Mouse (Mus musculus): ENCODE results near the gene Chek2. TPM values are rescaled to one million over a fixed set of nuclear protein-coding genes. Genes with fewer than 3 reads are reported as not detected.
"Not testable (repeated sequence)": the region's sequence is repeated elsewhere in the genome, so short reads cannot be mapped to it uniquely, and the experiment has no call there.

Chek2 gene
- polyA plus RNA-seq, 1 experiment from 2014 or later: 8.0 TPM

DNA sequence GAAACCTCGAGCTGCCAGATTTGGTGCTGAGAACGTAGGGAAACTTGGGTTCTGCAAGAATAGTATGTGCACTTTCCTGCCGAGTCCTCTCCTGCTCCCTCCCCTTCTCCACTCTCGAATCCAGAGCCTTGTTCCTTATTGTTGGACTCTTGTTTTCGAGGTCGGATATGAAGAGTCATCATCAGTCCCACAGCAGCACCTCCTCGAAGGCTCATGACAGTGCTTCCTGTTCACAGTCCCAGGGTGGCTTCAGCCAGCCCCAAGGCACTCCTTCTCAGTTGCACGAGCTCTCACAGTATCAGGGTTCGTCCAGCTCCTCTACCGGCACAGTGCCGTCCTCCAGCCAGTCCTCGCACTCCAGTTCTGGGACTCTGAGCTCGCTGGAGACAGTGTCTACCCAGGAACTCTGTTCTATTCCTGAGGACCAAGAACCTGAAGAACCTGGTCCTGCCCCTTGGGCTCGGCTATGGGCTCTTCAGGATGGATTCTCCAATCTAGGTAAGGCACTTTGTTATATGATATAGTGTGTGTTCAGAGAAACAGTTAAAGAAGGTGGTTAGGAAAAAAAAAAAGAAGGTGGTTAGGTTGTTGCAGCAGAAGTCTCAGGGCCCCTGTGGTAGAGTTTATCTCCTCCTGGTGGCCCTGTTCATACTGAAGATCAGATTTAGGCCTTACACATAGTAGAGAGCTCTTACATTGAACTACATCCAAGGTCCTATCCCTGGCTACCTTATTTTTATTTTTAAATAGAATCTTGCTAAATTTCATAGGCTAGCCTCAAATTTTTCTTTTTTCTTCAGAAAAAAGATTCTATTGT lies 1.5 kb downstream of the Chek2 start:
- no peaks in the 10 kb centered on the region for H3K27me3 ChIP-seq
- 90% methylated on average over 14 of the region's 14 CpGs for WGBS
- H3K36me3 ChIP-seq: no peaks in the 10 kb centered on the region; the same call in 1 of the 2 replicates
- no peak overlapping the region for H3K9ac ChIP-seq
- H3K4me3 ChIP-seq: no peak overlapping the region
- peaks cover 15% of the 10 kb centered on the region for H3K4me1 ChIP-seq (replicated peaks)
- no peak overlapping the region for H3K4me2 ChIP-seq
- H3K9me3 ChIP-seq: no peaks in the 10 kb centered on the region
- no peak overlapping the region for H3K27ac ChIP-seq
- no peak for ATAC-seq (ENCODE audit: low FRiP score)

DNA sequence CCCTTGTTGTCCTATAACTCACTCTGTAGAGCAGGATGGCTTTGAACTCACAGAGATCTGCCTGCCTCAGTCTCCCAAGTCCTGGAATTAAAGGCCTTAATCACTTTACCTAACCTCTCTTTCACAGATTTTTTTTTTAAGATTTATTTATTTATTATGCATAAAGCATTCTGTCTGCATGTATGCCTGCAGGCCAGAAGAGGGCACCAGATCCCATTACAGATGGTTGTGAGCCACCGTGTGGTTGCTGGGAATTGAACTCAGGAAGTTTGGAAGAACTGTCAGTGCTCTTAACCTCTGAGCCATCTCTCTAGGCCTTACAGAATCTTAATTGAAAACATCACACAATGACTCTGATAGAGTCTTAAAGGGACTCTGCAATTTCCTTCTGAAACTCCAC lies 13.2 kb downstream of the Chek2 start:
- whole genome bisulfite sequencing: 91% methylated on average over 1 of the region's 1 CpGs
- no peaks in the 10 kb centered on the region for H3K4me1 ChIP-seq (replicated peaks)
- ATAC-seq (ENCODE audit: low FRiP score): no peak
- H3K27ac ChIP-seq: no peak overlapping the region
- no peaks in the 10 kb centered on the region for H3K27me3 ChIP-seq
- H3K9ac ChIP-seq: no peak overlapping the region
- no peak overlapping the region for H3K4me3 ChIP-seq
- H3K9me3 ChIP-seq: no peaks in the 10 kb centered on the region
- 0 out of 2 replicates have a peak, but pooled peaks cover 3% of the 10 kb centered on the region for H3K36me3 ChIP-seq
- H3K4me2 ChIP-seq: no peak overlapping the region

DNA sequence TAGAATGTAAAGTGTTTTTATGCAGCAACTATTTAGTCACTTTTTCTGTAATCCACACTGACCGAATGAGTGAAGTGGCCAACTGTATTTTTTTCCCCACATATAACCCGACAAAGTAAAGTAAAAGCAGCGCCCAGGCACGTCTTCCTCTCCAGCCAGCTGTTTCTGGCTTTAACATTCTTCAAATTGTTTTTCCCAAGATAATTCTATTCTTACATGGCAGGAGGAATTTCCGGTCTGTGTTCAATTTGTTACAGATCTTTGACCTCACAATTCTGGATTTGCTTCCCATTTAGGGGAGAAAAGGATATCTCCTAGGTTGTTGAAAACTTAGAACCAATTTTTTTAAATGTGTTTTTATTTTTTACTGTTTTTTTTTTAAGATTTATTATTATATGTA lies 17.3 kb downstream of the Chek2 start:
- H3K36me3 ChIP-seq: no peaks in the 10 kb centered on the region
- ATAC-seq (ENCODE audit: low FRiP score): no peak
- H3K27ac ChIP-seq: no peak overlapping the region
- H3K4me3 ChIP-seq: no peak overlapping the region
- no peaks in the 10 kb centered on the region for H3K9me3 ChIP-seq
- no peak overlapping the region for H3K4me2 ChIP-seq
- H3K27me3 ChIP-seq: no peaks in the 10 kb centered on the region
- 77% methylated on average over 5 of the region's 5 CpGs for WGBS
- H3K9ac ChIP-seq: no peak overlapping the region
- H3K4me1 ChIP-seq (replicated peaks): 0 out of 2 replicates have a peak, but pooled peaks cover 4% of the 10 kb centered on the region

DNA sequence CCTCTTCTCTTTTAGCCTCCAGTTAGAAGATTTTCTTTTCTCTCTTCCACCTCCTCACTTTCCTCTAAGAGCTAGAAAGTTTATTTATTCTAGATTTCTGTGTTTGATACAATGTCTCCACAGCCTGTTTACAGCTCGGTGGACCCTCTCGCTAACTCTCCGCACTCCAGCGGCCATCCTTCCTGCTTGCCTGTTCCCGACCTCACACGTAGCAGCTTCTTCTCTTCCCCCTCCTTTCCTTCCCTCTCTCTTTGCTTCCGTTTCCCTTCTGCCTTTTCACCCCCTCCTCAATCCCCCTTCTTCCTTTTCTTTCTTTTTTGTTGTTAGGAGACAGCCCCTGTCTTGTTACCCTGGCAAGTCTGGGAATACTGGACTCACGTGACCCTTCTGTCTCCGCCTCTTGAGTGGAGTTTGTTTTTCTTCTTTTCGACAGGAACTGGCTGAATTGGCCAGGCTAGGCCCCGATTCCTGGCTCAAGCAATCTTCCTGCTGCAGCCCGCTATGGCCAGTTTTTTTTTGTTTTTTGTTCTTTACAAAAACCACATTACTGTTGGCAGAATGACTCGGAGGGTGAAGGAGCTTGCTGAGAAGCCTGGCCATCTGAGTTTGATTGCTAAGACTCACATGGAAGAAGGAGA lies 19.4 kb downstream of the Chek2 start:
- 49% methylated on average over 13 of the region's 13 CpGs for WGBS
- Histone ChIP-seq H3K9me3 (no peaks in the 10 kb centered on the region), H3K4me1 (replicated peaks) (0 out of 2 replicates have a peak, but pooled peaks cover 4% of the 10 kb centered on the region), H3K27ac (peak overlapping the region; percentile 84), H3K9ac (no peak overlapping the region), H3K4me2 (peak overlapping the region; percentile 32), H3K36me3 (no peaks in the 10 kb centered on the region), H3K27me3 (no peaks in the 10 kb centered on the region), H3K4me3 (no peak overlapping the region)
- peak; percentile 43; the same call in 1 of the 2 replicates for ATAC-seq (ENCODE audit: low FRiP score)

DNA sequence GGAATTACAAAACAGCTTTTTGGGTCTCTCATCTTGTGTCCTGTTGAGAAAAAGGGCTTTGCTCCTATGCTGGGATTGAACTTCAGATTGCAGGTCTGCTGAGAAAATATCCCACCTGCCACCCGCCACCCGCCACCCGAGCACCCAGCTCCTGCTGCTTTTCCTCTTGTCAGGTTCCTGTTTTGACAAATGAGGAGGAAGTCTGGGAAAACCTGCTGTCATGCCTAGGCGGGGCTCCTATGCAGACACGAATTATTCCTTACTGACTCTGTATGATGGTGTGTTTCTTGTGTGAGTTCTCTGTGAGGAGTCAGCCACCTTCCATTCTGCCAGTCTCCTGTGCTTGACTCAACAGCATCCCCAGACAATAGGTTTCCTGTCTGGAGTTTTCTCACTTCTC lies 20.7 kb downstream of the Chek2 start:
- H3K27ac ChIP-seq: no peak overlapping the region
- H3K4me2 ChIP-seq: no peak overlapping the region
- 0 out of 2 replicates have a peak, but pooled peaks cover 4% of the 10 kb centered on the region for H3K4me1 ChIP-seq (replicated peaks)
- H3K27me3 ChIP-seq: no peaks in the 10 kb centered on the region
- H3K9ac ChIP-seq: no peak overlapping the region
- H3K36me3 ChIP-seq: no peaks in the 10 kb centered on the region
- H3K9me3 ChIP-seq: no peaks in the 10 kb centered on the region
- no peak for ATAC-seq (ENCODE audit: low FRiP score)
- 88% methylated on average over 5 of the region's 5 CpGs for WGBS
- H3K4me3 ChIP-seq: no peak overlapping the region

DNA sequence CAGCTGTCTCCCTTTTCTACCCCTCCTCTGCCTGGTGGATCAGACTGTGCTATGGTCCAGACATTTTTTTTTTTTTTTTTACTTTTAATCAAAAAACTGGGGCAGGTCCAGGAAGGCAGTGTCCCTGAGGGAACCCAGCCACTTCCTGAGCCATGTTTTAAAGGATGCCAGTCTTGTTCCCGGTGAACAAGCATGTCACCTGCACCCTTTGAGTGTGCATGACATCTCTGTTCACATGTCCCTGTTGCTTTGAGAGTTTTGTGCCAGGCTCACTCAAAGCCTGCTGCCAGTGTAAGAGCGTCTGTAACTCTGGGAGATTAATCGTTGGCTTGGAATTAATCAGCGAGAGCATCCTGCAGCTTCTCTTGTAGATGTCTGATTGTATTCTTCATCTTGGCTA lies 28.7 kb downstream of the Chek2 start:
- H3K4me3 ChIP-seq: no peak overlapping the region
- no peak overlapping the region for H3K9ac ChIP-seq
- no peak for ATAC-seq (ENCODE audit: low FRiP score)
- H3K27ac ChIP-seq: peak overlapping the region; percentile 76
- H3K27me3 ChIP-seq: no peaks in the 10 kb centered on the region
- H3K9me3 ChIP-seq: no peaks in the 10 kb centered on the region
- H3K36me3 ChIP-seq: no peaks in the 10 kb centered on the region
- no peak overlapping the region for H3K4me2 ChIP-seq
- WGBS: 54% methylated on average over 4 of the region's 4 CpGs
- peaks cover 29% of the 10 kb centered on the region for H3K4me1 ChIP-seq (replicated peaks)

DNA sequence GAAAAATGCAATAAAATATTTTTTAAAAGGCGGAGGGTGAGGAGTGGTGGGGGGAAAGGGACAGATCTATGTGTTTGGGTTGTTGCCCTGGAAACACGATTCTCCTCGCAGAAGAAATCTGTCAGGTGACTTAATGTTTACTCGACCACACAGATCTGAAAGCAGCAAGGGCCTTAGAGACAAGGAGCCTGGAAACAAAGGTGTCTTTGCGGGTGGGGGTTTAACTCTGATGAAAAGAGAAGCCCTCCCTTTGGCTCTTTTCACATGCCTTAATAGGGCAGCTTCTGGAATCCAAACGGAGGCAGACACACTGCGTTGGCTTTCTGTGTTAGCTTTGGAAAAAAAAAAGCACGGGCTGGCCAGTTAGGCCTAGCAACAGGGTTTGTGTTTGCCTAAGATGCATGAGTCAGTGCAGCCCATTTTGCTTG lies 29.5 kb downstream of the Chek2 start:
- Histone ChIP-seq H3K9ac (no peak overlapping the region), H3K4me1 (replicated peaks) (peaks cover 30% of the 10 kb centered on the region), H3K27ac (peak overlapping the region; percentile 76; the same call in 1 of the 2 replicates), H3K27me3 (no peaks in the 10 kb centered on the region), H3K4me2 (no peak overlapping the region), H3K36me3 (no peaks in the 10 kb centered on the region), H3K9me3 (no peaks in the 10 kb centered on the region), H3K4me3 (no peak overlapping the region)
- WGBS: 48% methylated on average over 8 of the region's 8 CpGs
- ATAC-seq (ENCODE audit: low FRiP score): 0 out of 2 replicates have a peak, but pooled peaks have one; percentile 36

DNA sequence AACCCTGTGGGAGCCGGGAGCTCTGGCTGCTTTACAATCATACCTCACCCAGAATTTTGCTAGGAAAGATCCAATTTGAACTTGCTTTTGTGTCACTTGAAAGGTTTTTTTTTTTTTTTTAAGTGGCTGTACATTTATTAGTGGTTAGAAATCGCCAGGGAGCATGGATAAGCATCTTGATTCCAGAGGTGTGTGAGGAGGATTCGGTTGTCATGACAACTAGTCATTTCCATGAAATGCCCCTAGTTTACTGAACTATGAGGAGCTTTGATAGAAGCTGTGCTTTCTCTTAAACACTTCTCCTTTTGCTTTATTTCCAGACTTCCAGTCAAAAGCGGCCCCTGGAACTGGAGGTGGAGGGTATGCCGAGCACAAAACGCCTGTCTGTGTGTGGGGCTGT lies 33.4 kb downstream of the Chek2 start:
- Histone ChIP-seq H3K4me1 (replicated peaks) (peaks cover 34% of the 10 kb centered on the region), H3K9ac (no peak overlapping the region), H3K9me3 (no peaks in the 10 kb centered on the region), H3K27me3 (no peaks in the 10 kb centered on the region), H3K4me2 (no peak overlapping the region), H3K27ac (peak overlapping the region; percentile 69), H3K4me3 (no peak overlapping the region), H3K36me3 (no peaks in the 10 kb centered on the region)
- 56% methylated on average over 6 of the region's 6 CpGs for WGBS
- ATAC-seq (ENCODE audit: low FRiP score): no peak

DNA sequence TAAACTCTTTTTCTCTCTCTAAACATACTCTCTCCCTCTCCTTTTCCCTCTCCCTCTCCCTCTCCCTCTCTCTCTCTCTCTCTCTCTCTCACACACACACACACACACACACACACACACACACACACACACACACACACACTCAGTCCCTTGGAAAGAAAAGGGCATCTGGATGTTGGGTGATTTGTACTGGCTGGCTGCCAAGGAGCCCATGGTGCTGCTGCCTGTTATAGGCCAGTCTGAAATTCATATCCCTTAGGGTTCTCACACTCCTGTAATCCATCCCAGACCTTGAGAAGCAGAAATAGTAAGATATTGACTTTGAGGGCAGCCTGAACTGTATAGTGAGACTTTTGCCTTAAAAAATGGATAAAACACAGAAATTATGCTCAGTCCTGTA lies 34.9 kb downstream of the Chek2 start:
- H3K4me3 ChIP-seq: no peak overlapping the region
- no peak for ATAC-seq (ENCODE audit: low FRiP score)
- no peak overlapping the region for H3K4me2 ChIP-seq
- H3K9me3 ChIP-seq: no peaks in the 10 kb centered on the region
- peaks cover 28% of the 10 kb centered on the region for H3K4me1 ChIP-seq (replicated peaks)
- H3K36me3 ChIP-seq: no peaks in the 10 kb centered on the region
- 0 out of 2 replicates have a peak overlapping the region, but pooled peaks have one; percentile 35 for H3K27ac ChIP-seq
- no peaks in the 10 kb centered on the region for H3K27me3 ChIP-seq
- peak overlapping the region; percentile 24; the same call in 1 of the 2 replicates for H3K9ac ChIP-seq

DNA sequence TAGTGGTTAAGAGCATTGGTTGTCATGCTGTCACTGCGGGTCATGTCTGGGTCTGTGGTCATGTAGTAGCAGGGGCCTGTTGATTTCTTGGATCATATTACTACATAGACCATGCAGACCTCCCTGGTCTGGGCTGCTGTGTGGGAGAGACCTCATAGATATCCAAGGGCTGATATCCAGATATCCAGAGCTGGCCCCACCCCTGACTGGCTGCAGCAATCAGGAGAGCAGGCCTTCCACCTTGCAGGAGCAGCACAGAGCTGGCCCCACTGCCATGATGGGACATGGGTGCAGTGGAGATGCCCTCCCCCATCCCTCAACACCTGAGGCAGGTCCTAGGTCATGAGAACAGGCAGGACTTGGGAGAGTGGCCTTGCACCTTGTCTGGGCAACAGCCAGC lies 35.5 kb downstream of the Chek2 start:
- Histone ChIP-seq H3K36me3 (no peaks in the 10 kb centered on the region), H3K9ac (no peak overlapping the region), H3K4me1 (replicated peaks) (peaks cover 31% of the 10 kb centered on the region), H3K4me2 (no peak overlapping the region), H3K9me3 (no peaks in the 10 kb centered on the region), H3K4me3 (no peak overlapping the region), H3K27ac (peak overlapping the region; percentile 35; the same call in 1 of the 2 replicates), H3K27me3 (no peaks in the 10 kb centered on the region)
- 84% methylated on average over 1 of the region's 1 CpGs for WGBS
- ATAC-seq (ENCODE audit: low FRiP score): no peak

DNA sequence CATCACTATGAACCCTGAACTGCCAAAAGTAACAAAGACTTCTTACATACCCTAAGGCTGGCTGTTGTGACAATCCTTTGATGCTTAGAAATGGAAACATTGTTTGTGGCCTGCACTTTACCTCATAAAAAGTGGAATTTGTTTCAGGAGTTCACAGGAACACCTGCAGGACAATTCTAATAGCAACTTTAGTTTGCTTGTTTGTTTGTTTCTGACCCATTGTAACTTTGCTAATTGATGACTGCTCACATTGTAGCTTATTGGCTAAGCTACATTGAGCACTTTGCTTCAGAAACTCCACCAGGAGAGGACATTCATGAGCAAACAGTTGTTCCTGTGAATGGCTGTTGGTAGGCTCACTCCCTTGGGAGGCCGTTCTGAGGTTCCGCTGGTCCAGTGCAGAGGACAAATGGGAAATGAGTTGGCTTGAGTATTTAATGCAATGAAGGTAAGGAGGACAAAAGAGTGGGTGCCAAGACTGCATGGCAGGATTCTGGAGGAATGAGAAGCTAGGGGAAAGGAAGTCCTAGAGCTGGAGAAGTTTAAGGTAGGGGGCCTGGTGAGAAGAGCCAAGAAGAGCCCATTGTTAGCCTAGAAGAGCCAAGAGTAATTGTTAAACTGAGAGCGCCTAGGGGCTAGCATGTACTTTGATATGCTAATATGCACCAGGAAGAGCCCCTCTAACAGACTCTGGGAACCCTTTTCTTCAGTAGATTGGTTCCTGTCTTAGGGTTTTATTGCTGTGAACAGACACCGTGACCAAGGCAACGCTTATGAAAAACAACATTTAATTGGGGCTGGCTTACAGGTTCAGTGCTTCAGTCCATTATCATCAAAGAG lies 38.1 kb downstream of the Chek2 start:
- no peak overlapping the region for H3K4me3 ChIP-seq
- H3K36me3 ChIP-seq: peaks cover 4% of the 10 kb centered on the region; the same call in 1 of the 2 replicates
- ATAC-seq (ENCODE audit: low FRiP score): no peak
- H3K27ac ChIP-seq: no peak overlapping the region
- no peaks in the 10 kb centered on the region for H3K9me3 ChIP-seq
- no peaks in the 10 kb centered on the region for H3K27me3 ChIP-seq
- peaks cover 30% of the 10 kb centered on the region for H3K4me1 ChIP-seq (replicated peaks)
- no peak overlapping the region for H3K9ac ChIP-seq
- 61% methylated on average over 5 of the region's 5 CpGs for WGBS
- no peak overlapping the region for H3K4me2 ChIP-seq

DNA sequence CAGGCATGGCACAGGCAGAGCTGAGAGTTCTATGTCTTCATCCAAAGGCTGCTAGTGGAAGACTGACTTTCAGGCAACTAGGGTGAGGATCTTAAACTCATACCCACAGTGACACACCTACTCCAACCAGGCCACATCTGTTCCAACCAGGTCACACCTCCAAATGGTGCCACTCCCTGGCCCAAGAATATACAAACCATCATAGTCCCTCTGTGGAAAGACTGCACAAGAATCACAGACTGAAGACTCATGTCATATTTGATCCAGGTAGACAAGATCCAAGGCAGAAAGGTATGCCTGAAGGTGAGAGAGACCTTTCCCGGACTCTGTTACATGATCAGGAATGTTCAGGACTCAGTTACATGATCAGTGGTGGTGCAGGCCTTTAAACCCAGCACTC lies 38.7 kb downstream of the Chek2 start:
- ATAC-seq (ENCODE audit: low FRiP score); H3K27me3 ChIP-seq; H3K9ac ChIP-seq; H3K36me3 ChIP-seq; H3K4me3 ChIP-seq; H3K4me2 ChIP-seq; H3K27ac ChIP-seq; H3K9me3 ChIP-seq: not testable (repeated sequence)
- H3K4me1 ChIP-seq (replicated peaks): peaks cover 24% of the 10 kb centered on the region
- WGBS: 97% methylated on average over 1 of the region's 1 CpGs

Data from hindbrain, embryonic 13.5 days (tissue).